Mouse (Mus musculus) left cerebral cortex, adult 2 months (tissue): Measurements from ENCODE around the gene Syncrip. TPM values are rescaled to one million over a fixed set of nuclear protein-coding genes. Genes with fewer than 3 reads are reported as not detected.
A peak's percentile ranks its signal among the peaks of the same experiment; 100 is the strongest.

ENCODE experiments used
- DNase-seq, 2 experiments: peaks; one replicate each; pipeline ENCODE4 v3.0.0; 2021 to 2022; ENCODE audit warnings: low spot score in 2 of 2, mixed read lengths in 1 of 2; ENCODE audit errors: extremely low spot score in 1 of 2
- H3K27ac ChIP-seq: fragments of 200-600 bp; 2 replicates; pipeline ENCODE4 v1.8.1; 2022
- H3K4me3 ChIP-seq: fragments of 200-600 bp; 2 replicates; pipeline ENCODE4 v1.8.1; 2022
- CTCF ChIP-seq: fragments of 200-600 bp; IDR thresholded peaks from 2 replicates; pipeline ENCODE4 v1.8.1; 2022; ENCODE audit warnings: antibody characterized with exemption, mild to moderate bottlenecking, moderate library complexity
- intact Hi-C: fragments of 180-260 bp; cut with DNase I; formaldehyde crosslinking; loops from one replicate; pipeline ENCODE4 v1.15.1; 2025
- total RNA-seq, 2 experiments: library from RNA; stranded (reverse); gene quantifications; 2 replicates each; pipeline ENCODE4 v1.2.3; 2021

The Syncrip gene
- total RNA-seq, 2 experiments from 2014 or later = 68.7 to 71.3 TPM

GRCm38 (mm10) chr9:88416752-88417151, 65.6 kb downstream of the Syncrip start:
- no peak for TF ChIP-seq CTCF
- Histone ChIP-seq H3K27ac (no peak overlapping the region), H3K4me3 (no peak overlapping the region)
- no peak for DNase-seq
- intact Hi-C loops = no loop called here

GRCm38 (mm10) chr9:88409978-88410377, 72.4 kb downstream of the Syncrip start:
- Histone ChIP-seq H3K27ac (no peak overlapping the region), H3K4me3 (no peak overlapping the region)
- intact Hi-C loops = loop anchor here (10.0 kb wide), 1 partner anchor 135 kb away; the partner anchor contains the start of gene Zfp949
- DNase-seq = no peak
- TF ChIP-seq CTCF = no peak

- H3K27ac ChIP-seq = no peak overlapping the region; the same call in 1 of the 2 replicates
- no peak overlapping the region for H3K4me3 ChIP-seq
- no peak for DNase-seq
- no peak for TF ChIP-seq CTCF
- intact Hi-C loops = loop anchor here (10.0 kb wide), 1 partner anchor 140 kb away; the partner anchor contains the start of gene Zfp949
Observed at GRCm38 (mm10) chr9:88404515-88404914, 77.9 kb downstream of the Syncrip start.

GRCm38 (mm10) chr9:88404088-88404487, 78.3 kb downstream of the Syncrip start:
- no peak for DNase-seq
- no peak for TF ChIP-seq CTCF
- no peak overlapping the region for H3K4me3 ChIP-seq
- H3K27ac ChIP-seq = no peak overlapping the region; the same call in 1 of the 2 replicates
- intact Hi-C loops = loop anchor here (10.0 kb wide), 1 partner anchor 141 kb away; the partner anchor contains the start of gene Zfp949

GRCm38 (mm10) chr9:88398461-88398860, 83.9 kb downstream of the Syncrip start:
- Histone ChIP-seq H3K4me3 (no peak overlapping the region), H3K27ac (no peak overlapping the region)
- intact Hi-C loops = loop anchor here (2.0 kb wide), 1 partner anchor 158 kb away; no protein-coding TSS in a partner anchor
- TF ChIP-seq CTCF = peak; percentile 59
- no peak for DNase-seq

Other genes starting within 250 kb of the Syncrip start
- 1 to 10 TPM; 2.9 TPM for gene Nt5e, start 155.4 kb downstream of the Syncrip start, total RNA-seq
- 10 to 100 TPM; 51.7 to 59.9 TPM for gene Snx14, start 43.6 kb downstream of the Syncrip start, total RNA-seq
- gene Gm20537, start 26.0 kb downstream of the Syncrip start, total RNA-seq = under 1 TPM in 1 of 2 experiments, not detected in 1; 0.84 TPM
- 10 to 100 TPM; 26.0 to 26.2 TPM for gene Zfp949, start 65.4 kb upstream of the Syncrip start, total RNA-seq
- 1 to 10 TPM; 1.6 to 1.7 TPM for gene Trim43a, start 98.3 kb upstream of the Syncrip start, total RNA-seq
- 10 to 100 TPM; 26.6 to 31.8 TPM for gene Mthfsl, start 237.7 kb upstream of the Syncrip start, total RNA-seq
- under 1 TPM in 1 of 2 experiments, not detected in 1; 0.45 TPM for gene Bcl2a1d, start 249.3 kb upstream of the Syncrip start, total RNA-seq